Mouse (Mus musculus) right cerebral cortex, adult 2 months (tissue): ENCODE measurements around the gene Zc3h12d.

Experiments
- DNase-seq, 2 experiments: peaks; one replicate each; pipeline ENCODE4 v3.0.0; 2021 to 2022; ENCODE audit warnings: low spot score in 2 of 2

Zc3h12d gene

GRCm38 (mm10) chr10:7832171-7832676 lies at the start of gene Zc3h12d:
Gene Zc3h12d (plus strand): TSS chr10:7832470.
- no peak for DNase-seq

GRCm38 (mm10) chr10:7787319-7787718 lies 45.0 kb upstream of the Zc3h12d start:
- DNase-seq = no peak

GRCm38 (mm10) chr10:7792254-7792750 lies 40.0 kb upstream of the Zc3h12d start:
- DNase-seq = no peak

GRCm38 (mm10) chr10:7792751-7793385 lies 39.4 kb upstream of the Zc3h12d start, which contains the start of the genes Ginm1 and Ppil4:
Gene Ginm1 (minus strand): TSS chr10:7792824.
Gene Ppil4 (plus strand): TSS chr10:7792891.
- peak; percentile 90 to 93 for DNase-seq

- DNase-seq = no peak
Observed at GRCm38 (mm10) chr10:7801258-7801657, 31.0 kb upstream of the Zc3h12d start.

GRCm38 (mm10) chr10:7802519-7803140 lies 29.6 kb upstream of the Zc3h12d start:
- DNase-seq = no peak

- peak; percentile 71 for DNase-seq
Observed at GRCm38 (mm10) chr10:7809937-7810336, 22.3 kb upstream of the Zc3h12d start.

- no peak for DNase-seq
Observed at GRCm38 (mm10) chr10:7816476-7816875, 15.8 kb upstream of the Zc3h12d start.

GRCm38 (mm10) chr10:7818676-7819075 lies 13.6 kb upstream of the Zc3h12d start:
- no peak for DNase-seq

GRCm38 (mm10) chr10:7819156-7819555 lies 13.1 kb upstream of the Zc3h12d start:
- no peak for DNase-seq

- no peak for DNase-seq
Observed at GRCm38 (mm10) chr10:7819603-7820002, 12.7 kb upstream of the Zc3h12d start.

GRCm38 (mm10) chr10:7820171-7820570 lies 12.1 kb upstream of the Zc3h12d start:
- DNase-seq = no peak

GRCm38 (mm10) chr10:7821981-7822380 lies 10.3 kb upstream of the Zc3h12d start:
- no peak for DNase-seq

GRCm38 (mm10) chr10:7824663-7825280 lies 7.5 kb upstream of the Zc3h12d start:
- no peak for DNase-seq

- no peak for DNase-seq
Observed at GRCm38 (mm10) chr10:7825281-7825665, 7.0 kb upstream of the Zc3h12d start.

GRCm38 (mm10) chr10:7826106-7826505 lies 6.2 kb upstream of the Zc3h12d start:
- no peak for DNase-seq

- no peak for DNase-seq
Observed at GRCm38 (mm10) chr10:7833377-7834165, 1.3 kb downstream of the Zc3h12d start.

- DNase-seq = no peak
Observed at GRCm38 (mm10) chr10:7834671-7835225, 2.5 kb downstream of the Zc3h12d start.

GRCm38 (mm10) chr10:7836902-7837301 lies 4.6 kb downstream of the Zc3h12d start:
- no peak for DNase-seq

- no peak for DNase-seq
Observed at GRCm38 (mm10) chr10:7837446-7837845, 5.2 kb downstream of the Zc3h12d start.

- no peak for DNase-seq
Observed at GRCm38 (mm10) chr10:7838036-7838435, 5.8 kb downstream of the Zc3h12d start.
